Mouse (Mus musculus): ENCODE results near the gene Fcho2. TPM values are rescaled to one million over a fixed set of nuclear protein-coding genes. Genes with fewer than 3 reads are reported as not detected.
A peak's percentile ranks its signal among the peaks of the same experiment; 100 is the strongest.
"Not testable (repeated sequence)": the region's sequence is repeated elsewhere in the genome, so short reads cannot be mapped to it uniquely, and the experiment has no call there.

Fcho2 gene
- polyA plus RNA-seq, 1 experiment from 2014 or later, result 24.7 TPM

DNA sequence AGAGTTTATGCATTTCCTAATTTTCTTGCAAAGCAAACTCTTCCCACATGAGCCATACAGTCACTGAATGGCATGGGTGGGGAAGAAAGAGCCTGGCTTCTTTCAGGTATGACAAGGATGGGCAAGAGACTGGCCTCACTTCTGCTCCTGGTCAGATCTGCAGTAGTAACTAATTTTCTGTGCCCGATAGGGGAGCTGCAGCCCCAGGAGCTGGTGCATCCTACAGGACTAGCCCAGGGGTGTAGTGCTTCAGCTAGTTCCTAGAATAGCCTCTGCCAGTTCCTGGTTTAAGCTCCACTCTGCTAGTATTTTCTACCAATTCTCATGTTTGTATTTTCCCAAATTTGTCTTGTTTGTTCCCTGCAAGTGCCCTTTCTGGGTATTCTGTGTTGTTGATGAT, 18.9 kb upstream of the Fcho2 start:
- 37% methylated on average over 1 of the region's 1 CpGs for WGBS
- peaks cover 10% of the 10 kb centered on the region for H3K36me3 ChIP-seq (ENCODE audit: control insufficient read depth, insufficient read depth)
- peak; percentile 44 for TF ChIP-seq CTCF (IDR thresholded peaks at IDR 0.05; ENCODE audit: low read depth)
- no peak overlapping the region for H3K4me3 ChIP-seq (ENCODE audit: low read depth, low read length)
- no peaks in the 10 kb centered on the region for H3K27me3 ChIP-seq (replicated peaks; ENCODE audit: control insufficient read depth, insufficient read depth, low read length)
- no peaks in the 10 kb centered on the region for H3K4me1 ChIP-seq (replicated peaks; ENCODE audit: control insufficient read depth, insufficient read depth, low read length)
- no peak overlapping the region for H3K9ac ChIP-seq (ENCODE audit: low read depth, low read length)
- peak; percentile 35; the same call in 1 of the 2 replicates for ATAC-seq
- H3K27ac ChIP-seq (ENCODE audit: low read depth, low read length), result no peak overlapping the region
- H3K9me3 ChIP-seq (ENCODE audit: control insufficient read depth), result no peaks in the 10 kb centered on the region
- H3K4me2 ChIP-seq (replicated peaks; ENCODE audit: low read depth), result no peak overlapping the region

DNA sequence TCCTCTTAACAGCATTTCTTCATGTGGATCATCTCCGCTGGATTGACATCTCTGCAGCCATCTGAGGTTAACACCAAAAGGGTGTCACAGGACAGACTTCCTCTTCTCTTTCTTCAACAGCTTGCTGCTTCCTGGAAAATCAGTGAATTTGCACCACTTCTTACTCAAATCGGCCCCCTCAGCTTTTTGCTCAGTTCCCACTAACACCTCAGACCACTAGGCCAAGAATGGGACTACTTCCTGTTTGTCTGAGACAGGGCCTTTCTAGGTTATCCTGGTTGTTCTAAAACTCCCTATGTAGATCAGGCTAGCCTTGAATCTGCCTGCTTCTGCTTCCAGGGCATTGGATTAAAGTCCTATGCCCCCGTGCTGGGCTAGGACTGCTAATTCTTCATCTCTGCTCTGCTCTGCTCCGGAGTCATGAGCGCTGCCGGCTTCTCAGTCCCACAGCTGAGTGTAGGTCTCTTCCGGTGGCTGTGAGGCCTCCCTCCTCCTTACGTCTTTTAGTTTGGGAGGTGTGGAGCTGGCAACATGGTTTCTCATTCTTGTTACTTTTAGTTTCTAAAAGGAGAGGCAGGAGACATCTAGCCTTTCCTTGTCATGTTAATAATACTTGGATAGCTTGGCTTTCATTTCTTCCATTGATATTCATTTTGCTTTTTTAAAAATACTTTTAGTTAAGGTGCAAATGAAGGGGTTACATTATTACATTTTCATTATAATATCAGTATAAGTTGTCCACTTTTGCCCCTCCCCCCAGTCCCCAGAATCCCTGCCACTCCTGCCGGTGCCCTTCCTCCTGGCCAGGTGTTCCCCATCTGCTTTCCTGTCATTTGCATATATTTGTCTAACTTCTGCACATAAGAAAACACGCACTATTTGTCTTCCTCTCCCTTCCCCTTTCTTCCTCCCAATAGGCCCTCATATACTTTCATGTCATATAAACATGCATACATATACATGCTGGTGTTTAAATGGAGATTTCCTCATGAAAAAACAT, 17.5 kb upstream of the Fcho2 start:
- H3K4me3 ChIP-seq (ENCODE audit: low read depth, low read length), result no peak overlapping the region
- WGBS, result 75% methylated on average over 10 of the region's 10 CpGs

DNA sequence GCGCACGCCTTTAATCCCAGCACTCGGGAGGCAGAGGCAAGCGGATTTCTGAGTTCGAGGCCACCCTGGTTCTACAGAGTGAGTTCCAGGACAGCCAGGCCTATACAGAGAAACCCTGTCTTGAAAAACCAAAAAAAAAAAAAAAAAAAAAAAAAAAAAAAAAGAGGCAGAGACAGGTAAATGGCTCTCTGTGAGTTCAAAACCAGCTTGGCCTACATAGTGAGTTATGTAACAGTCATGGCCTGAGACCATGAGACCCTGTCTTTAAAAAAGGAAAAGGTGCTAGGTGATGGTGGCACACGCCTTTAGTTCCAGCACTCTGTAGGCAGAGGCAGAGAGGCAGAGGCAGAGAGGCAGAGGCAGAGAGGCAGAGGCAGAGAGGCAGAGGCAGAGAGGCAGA, 13.8 kb upstream of the Fcho2 start:
- H3K9ac ChIP-seq (ENCODE audit: low read depth, low read length); H3K36me3 ChIP-seq (ENCODE audit: control insufficient read depth, insufficient read depth); H3K27me3 ChIP-seq (replicated peaks; ENCODE audit: control insufficient read depth, insufficient read depth, low read length); H3K9me3 ChIP-seq (ENCODE audit: control insufficient read depth); H3K4me1 ChIP-seq (replicated peaks; ENCODE audit: control insufficient read depth, insufficient read depth, low read length); H3K27ac ChIP-seq (ENCODE audit: low read depth, low read length); H3K4me3 ChIP-seq (ENCODE audit: low read depth, low read length); H3K4me2 ChIP-seq (replicated peaks; ENCODE audit: low read depth); ATAC-seq: not testable (repeated sequence)
- WGBS, result 99% methylated on average over 6 of the region's 6 CpGs

More for the DNA sequence above, 17.5 kb upstream of the Fcho2 start:
- ATAC-seq, result no peak
- H3K27ac ChIP-seq (ENCODE audit: low read depth, low read length), result no peak overlapping the region; the same call in 1 of the 2 replicates
- H3K4me2 ChIP-seq (replicated peaks; ENCODE audit: low read depth), result no peak overlapping the region
- H3K36me3 ChIP-seq (ENCODE audit: control insufficient read depth, insufficient read depth), result peaks cover 10% of the 10 kb centered on the region
- H3K9me3 ChIP-seq (ENCODE audit: control insufficient read depth), result no peaks in the 10 kb centered on the region
- TF ChIP-seq CTCF (IDR thresholded peaks at IDR 0.05; ENCODE audit: low read depth), result no peak
- H3K4me1 ChIP-seq (replicated peaks; ENCODE audit: control insufficient read depth, insufficient read depth, low read length), result no peaks in the 10 kb centered on the region
- no peaks in the 10 kb centered on the region for H3K27me3 ChIP-seq (replicated peaks; ENCODE audit: control insufficient read depth, insufficient read depth, low read length)
- no peak overlapping the region for H3K9ac ChIP-seq (ENCODE audit: low read depth, low read length)

DNA sequence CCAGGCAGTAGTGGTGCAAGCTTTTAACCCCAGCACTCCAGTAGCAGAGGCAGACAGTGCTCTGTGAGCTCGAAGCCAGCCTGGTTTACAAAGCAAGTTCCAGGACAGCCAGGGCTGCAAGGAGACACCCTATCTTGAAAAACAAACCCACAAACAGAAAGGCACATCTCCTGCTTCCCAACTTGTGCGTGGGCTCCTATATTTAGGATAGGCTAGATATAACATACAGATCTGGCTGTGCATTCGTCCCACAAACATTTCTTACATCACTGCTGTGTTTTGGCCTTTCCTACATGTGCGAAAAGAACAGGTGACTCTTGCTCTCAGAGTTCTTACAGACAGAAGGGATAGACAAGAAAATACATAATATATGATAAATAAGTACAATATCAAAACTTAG, 10.3 kb upstream of the Fcho2 start:
- no peak for TF ChIP-seq CTCF (IDR thresholded peaks at IDR 0.05; ENCODE audit: low read depth)
- H3K4me1 ChIP-seq (replicated peaks; ENCODE audit: control insufficient read depth, insufficient read depth, low read length), result 0 out of 2 replicates have a peak, but pooled peaks cover 2% of the 10 kb centered on the region
- no peak overlapping the region for H3K4me3 ChIP-seq (ENCODE audit: low read depth, low read length)
- 71% methylated on average over 4 of the region's 4 CpGs for WGBS
- ATAC-seq, result no peak
- H3K27me3 ChIP-seq (replicated peaks; ENCODE audit: control insufficient read depth, insufficient read depth, low read length), result no peaks in the 10 kb centered on the region
- no peak overlapping the region for H3K4me2 ChIP-seq (replicated peaks; ENCODE audit: low read depth)
- no peaks in the 10 kb centered on the region for H3K36me3 ChIP-seq (ENCODE audit: control insufficient read depth, insufficient read depth)
- H3K27ac ChIP-seq (ENCODE audit: low read depth, low read length), result no peak overlapping the region
- no peak overlapping the region for H3K9ac ChIP-seq (ENCODE audit: low read depth, low read length)
- no peaks in the 10 kb centered on the region for H3K9me3 ChIP-seq (ENCODE audit: control insufficient read depth)

DNA sequence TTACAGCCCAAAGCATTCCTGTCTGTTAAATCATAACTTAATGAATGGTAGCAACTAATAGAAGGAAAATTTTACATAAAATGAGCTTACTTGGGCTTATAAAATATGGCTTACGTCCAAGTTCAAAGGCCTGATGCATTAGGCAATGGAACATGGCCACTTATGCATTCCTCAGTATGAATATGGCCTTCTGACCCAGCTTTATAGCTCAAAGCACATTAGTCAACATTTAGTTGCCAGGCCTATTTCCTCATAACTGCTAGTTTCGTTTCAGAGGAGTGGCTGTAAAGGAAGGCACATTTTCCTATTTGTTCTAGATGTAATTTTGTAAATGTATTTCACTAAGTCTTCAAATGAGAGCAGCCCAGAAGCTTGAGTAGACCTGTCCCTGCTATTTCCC, 3.8 kb upstream of the Fcho2 start:
- no peaks in the 10 kb centered on the region for H3K9me3 ChIP-seq (ENCODE audit: control insufficient read depth)
- ATAC-seq, result peak; percentile 22
- H3K27ac ChIP-seq (ENCODE audit: low read depth, low read length), result peak overlapping the region; percentile 84
- H3K27me3 ChIP-seq (replicated peaks; ENCODE audit: control insufficient read depth, insufficient read depth, low read length), result no peaks in the 10 kb centered on the region
- no peak for TF ChIP-seq CTCF (IDR thresholded peaks at IDR 0.05; ENCODE audit: low read depth)
- WGBS, result 20% methylated on average over 2 of the region's 2 CpGs
- no peak overlapping the region for H3K9ac ChIP-seq (ENCODE audit: low read depth, low read length)
- H3K36me3 ChIP-seq (ENCODE audit: control insufficient read depth, insufficient read depth), result no peaks in the 10 kb centered on the region
- no peak overlapping the region for H3K4me3 ChIP-seq (ENCODE audit: low read depth, low read length)
- H3K4me2 ChIP-seq (replicated peaks; ENCODE audit: low read depth), result peak overlapping the region; percentile 14; the same call in 1 of the 2 replicates
- 0 out of 2 replicates have a peak, but pooled peaks cover 15% of the 10 kb centered on the region for H3K4me1 ChIP-seq (replicated peaks; ENCODE audit: control insufficient read depth, insufficient read depth, low read length)

DNA sequence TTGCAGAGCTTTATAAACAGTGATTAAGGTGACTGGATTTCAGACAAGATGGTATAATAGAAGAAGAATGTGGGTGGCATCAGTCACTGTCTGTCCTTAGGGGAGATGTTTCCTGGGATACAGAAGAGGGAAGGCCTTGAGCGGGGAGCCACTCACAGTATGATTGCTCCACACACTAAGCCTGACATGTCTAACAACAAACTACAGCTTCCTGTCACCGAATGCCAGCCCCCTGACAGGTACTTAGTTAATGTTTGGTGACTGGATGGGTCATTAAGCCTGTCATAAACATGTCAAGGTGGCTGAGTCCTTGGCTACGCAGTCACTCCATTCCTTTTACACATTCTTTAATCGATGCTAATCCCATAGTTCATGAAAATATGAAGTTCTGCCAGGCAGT, 3.0 kb upstream of the Fcho2 start:
- Histone ChIP-seq H3K9ac (ENCODE audit: low read depth, low read length) (no peak overlapping the region), H3K27ac (ENCODE audit: low read depth, low read length) (peak overlapping the region; percentile 84), H3K27me3 (replicated peaks; ENCODE audit: control insufficient read depth, insufficient read depth, low read length) (no peaks in the 10 kb centered on the region), H3K4me3 (ENCODE audit: low read depth, low read length) (no peak overlapping the region), H3K9me3 (ENCODE audit: control insufficient read depth) (no peaks in the 10 kb centered on the region), H3K36me3 (ENCODE audit: control insufficient read depth, insufficient read depth) (no peaks in the 10 kb centered on the region), H3K4me1 (replicated peaks; ENCODE audit: control insufficient read depth, insufficient read depth, low read length) (0 out of 2 replicates have a peak, but pooled peaks cover 15% of the 10 kb centered on the region), H3K4me2 (replicated peaks; ENCODE audit: low read depth) (no peak overlapping the region)
- 0 out of 2 replicates have a peak, but pooled peaks have one; percentile 11 for ATAC-seq
- no peak for TF ChIP-seq CTCF (IDR thresholded peaks at IDR 0.05; ENCODE audit: low read depth)
- WGBS, result 24% methylated on average over 4 of the region's 4 CpGs
